Mouse (Mus musculus): ENCODE results near the gene St6galnac5.

The St6galnac5 gene

GRCm38 (mm10) chr3:152866035-152866965 is 115.7 kb downstream of the St6galnac5 start:
- DNase-seq (ENCODE audit: low spot score), result no peak

DNA sequence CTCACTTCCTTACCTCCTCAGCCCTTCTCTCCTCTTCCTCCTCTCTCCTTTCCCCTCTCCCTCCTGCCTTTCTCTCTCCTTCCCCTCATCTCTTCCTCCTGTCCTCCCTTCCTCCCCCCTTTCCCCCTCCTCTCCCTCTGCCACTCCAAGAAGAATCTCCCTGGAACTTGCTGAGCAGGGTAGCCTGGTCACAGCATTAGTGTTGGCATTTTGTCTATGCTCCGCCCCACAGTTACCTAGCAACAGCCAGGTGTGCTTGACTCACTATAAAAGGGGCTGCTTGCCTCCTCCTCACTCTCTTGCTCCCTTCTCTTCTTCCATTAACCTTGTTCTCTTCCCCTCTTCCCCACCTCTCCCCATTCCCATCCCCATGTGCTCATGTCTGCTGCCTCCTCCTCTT is 120.1 kb downstream of the St6galnac5 start:
- no peak for DNase-seq (ENCODE audit: low spot score)

DNA sequence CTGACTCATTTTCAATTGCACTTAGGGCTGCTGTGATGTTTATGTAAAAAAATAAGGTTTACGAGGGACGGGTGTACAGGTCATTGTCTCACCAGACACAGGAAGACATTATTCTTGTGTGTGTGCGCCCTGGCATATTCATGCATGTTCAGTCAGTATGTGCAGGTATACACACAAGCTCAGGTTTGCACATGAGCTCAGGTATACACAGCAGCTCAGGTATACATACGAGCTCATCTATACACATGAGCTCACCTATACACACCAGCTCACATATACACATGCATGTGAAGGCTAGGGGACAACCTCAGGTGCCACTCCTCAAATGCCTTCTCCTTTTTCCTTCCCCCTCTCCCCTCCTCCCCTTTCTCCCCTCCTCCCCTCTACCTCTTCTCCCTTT is 120.6 kb downstream of the St6galnac5 start:
- no peak for DNase-seq (ENCODE audit: low spot score)

- DNase-seq (ENCODE audit: low spot score), result no peak
Observed at GRCm38 (mm10) chr3:152856095-152856494, 126.0 kb downstream of the St6galnac5 start.

DNA sequence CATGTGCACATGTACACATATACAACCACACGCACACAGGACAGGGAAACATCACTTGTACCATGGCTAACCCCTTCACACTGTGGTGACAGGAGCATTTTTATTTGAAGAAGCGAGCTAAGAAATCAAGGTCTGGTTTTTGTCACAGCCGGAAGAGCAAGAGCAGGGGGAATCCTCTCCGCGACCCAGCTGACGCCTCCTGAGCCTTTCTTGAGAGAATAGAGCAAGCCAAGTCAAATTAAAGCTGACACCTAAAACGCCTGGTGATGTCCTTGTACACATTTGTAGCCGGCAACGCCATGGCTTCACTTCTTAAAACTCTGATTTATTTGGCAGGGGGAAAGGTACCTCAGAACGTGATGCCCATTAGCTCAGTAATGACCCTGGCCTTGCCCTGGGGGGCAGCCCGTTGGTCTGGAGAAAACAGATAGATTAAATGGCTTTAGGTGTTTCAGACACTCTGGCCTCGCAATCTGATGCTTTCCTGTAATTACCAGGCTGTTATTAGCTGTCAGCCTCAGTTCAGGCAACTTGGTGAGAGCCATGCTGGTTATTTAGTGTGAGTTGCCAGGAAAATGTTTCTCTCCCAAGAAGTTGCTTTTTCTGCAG is 126.9 kb downstream of the St6galnac5 start:
- no peak for DNase-seq (ENCODE audit: low spot score)

- DNase-seq (ENCODE audit: low spot score), result no peak
Observed at GRCm38 (mm10) chr3:152843925-152844324, 138.1 kb downstream of the St6galnac5 start.

DNA sequence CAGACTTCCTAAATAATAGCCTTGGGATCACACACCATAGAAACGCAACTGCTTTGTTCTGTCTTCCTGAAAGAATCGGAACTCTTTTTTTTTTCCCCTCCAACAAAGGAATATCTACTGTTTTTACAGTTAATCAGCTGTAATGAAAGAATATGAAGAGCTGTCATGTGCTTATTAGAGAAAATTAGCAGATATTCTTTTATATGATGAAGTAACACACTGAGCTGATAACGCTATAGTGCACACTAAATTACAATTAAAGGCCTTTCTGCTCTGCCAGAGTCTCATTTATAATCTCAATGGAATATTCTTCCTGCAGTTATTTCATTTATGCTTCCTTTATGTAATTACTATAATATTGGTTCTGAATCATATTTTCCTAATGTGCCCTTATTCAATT is 139.4 kb downstream of the St6galnac5 start:
- no peak for DNase-seq (ENCODE audit: low spot score)

GRCm38 (mm10) chr3:152841264-152841663 is 140.8 kb downstream of the St6galnac5 start:
- DNase-seq (ENCODE audit: low spot score), result peak; percentile 8

DNA sequence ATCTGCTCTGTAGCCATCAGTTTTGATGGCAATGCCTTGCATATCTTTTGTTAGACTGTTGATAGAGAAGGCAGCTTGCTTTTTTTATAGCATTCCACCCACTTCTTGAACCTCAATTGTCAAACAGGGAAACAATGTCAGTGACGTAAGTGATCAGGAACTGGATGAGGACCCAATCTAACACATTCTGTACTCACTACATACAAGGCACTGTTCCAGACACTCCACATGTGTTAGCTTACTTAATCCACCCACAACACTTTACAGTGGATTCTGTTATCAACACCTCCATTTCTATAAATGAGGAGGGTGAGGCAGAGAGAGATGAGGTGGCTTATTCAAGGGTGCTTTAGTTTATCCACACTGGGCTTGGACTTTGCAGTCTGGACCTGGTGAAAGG is 144.1 kb downstream of the St6galnac5 start:
- peak; percentile 33 for DNase-seq (ENCODE audit: low spot score)

DNA sequence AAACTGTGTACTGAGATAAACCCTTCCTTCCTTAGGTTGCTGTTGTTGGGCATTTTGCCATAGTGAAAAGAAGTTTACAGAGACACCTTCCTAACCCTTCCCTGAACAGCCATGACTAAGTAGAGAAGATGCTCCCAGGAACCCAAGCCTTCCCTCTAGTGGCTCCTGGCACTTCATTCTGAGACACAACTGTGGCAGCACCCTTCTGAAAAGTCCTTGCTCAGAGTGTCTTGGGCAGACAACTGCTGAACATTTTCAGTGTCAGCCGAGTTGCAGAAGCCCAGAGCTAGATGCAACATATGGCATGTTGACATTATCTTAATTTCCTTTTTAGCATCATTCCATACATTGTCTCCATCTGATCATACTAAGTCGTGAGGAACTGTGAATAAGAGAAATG is 144.6 kb downstream of the St6galnac5 start:
- DNase-seq (ENCODE audit: low spot score), result no peak

DNA sequence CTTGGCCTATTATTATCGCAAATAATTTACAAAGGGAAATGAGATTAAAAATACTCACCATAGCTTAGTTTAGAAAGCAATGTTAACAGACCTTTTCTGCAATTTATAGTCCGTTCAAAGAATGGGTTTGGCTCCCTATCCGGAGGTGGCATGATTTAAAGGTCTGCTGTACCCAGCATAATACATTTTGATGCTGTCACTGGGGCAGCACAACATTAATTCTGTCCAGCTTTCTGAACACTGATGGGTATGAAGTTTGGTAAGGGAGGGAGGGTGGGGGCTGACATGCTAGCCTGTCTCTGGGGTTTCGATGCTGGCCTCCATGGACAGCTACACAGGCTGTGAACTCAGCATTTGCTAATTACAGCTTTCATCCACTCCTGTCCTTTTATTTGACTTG is 149.6 kb downstream of the St6galnac5 start:
- no peak for DNase-seq (ENCODE audit: low spot score)

DNA sequence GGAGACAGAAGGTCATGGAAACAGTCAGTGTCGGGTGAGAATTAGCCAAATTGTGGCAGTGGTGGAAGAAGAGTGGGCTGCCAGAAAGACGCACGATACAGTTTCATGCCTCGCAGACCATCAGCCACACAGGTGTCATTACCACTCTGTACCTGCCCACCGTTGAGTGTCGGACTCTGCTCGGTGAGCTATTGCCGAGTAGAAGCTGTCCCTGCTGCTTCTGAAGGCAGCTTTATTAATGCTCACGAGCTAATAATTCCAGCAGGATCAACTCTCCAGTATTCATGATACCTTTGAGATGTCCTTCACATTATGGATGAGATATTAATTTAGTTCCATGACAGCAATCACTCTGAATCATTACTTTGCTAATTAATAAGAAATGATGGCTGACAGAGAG is 150.1 kb downstream of the St6galnac5 start:
- no peak for DNase-seq (ENCODE audit: low spot score)

DNA sequence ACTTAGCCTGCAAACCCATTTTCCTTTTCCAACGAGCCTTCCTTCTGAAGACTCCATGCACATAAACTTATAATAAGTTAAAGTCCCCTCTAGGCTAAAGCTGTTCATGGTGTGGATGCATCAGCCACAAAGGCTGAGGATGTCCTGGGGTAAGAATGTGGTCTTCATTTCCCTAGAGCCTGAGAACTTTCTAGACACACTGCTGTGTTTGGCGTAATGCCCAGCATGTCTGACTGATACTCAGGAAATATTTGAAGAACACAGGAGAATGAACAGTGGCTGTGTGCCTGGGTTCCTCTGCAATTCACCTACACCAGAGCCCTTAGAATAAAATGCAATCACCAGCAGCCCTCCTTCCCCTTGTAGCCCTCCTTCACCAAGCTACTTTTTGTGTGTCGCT is 150.7 kb downstream of the St6galnac5 start:
- no peak for DNase-seq (ENCODE audit: low spot score)

- no peak for DNase-seq (ENCODE audit: low spot score)
Observed at GRCm38 (mm10) chr3:152821202-152821601, 160.8 kb downstream of the St6galnac5 start.

DNA sequence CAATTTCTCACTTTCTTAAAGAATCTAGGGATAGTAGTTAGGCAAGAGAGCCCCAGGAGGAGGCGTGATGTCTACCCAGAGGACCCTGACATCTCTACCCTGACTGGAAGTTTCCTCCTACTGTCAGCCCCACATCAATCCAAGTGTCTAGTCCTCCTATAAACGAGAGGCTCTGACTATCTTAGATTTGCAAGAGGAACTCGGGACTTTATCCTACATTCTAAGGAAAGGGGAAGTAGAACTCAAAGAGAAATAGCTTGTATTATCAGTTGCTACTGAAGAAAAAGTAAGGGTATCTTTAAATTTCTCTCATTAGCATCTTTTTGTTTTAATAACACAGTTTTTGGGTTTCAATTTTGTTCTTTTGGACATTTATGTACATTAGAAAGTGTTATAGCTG is 161.6 kb downstream of the St6galnac5 start:
- no peak for DNase-seq (ENCODE audit: low spot score)

DNA sequence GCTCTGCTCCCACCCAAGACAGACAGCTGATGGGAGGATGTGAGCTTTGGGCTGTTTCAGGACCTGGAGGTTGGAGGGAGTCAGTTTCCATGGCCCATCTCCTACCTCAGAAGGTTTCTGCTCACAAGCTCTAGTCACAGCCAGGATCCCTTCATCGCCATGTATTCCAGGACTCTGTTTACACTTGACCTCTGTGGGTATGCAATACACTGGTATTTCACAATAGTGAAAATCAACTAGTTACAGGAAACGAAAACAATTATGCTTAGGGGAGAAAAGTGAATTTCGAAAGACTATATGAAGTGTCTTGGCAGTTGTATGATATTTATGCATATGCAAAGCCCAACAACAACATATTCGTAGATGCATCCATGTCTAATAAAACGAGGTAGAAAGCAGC is 166.9 kb downstream of the St6galnac5 start:
- DNase-seq (ENCODE audit: low spot score), result no peak

GRCm38 (mm10) chr3:152813905-152814304 is 168.1 kb downstream of the St6galnac5 start:
- DNase-seq (ENCODE audit: low spot score), result no peak

DNA sequence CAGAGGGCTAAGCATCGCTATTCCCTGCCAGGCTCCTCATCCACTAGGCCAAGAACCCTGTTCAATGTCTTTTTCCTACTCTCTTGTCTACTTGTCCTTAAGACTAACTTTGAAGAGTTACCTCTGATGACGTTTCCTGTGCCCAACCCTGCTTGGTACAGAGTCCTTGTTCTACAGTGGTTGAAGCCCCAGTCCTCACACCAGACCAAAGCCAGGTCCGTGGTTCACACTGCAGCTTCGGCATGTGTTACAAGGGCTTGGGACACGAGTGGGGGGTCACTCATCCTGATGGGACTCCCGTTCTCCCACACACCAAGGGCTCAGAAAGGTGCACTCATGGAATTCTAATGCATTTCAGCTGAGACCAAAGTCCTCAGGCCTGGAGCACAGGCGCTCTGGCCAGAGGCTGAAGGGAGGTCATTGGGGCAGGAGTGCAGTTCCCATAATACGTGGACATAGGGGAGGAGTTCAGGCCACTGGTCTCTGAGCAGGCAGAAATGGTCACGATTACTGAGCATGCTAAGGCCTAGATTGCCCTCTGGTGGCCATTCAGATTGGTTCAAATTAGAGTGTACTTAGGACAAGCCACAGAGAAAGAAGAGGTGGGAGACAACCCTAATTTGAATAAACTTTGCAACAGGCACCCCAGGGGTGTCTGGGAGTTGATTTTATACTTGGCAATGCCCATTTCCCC is 182.2 kb downstream of the St6galnac5 start:
- DNase-seq (ENCODE audit: low spot score), result peak; percentile 18

DNA sequence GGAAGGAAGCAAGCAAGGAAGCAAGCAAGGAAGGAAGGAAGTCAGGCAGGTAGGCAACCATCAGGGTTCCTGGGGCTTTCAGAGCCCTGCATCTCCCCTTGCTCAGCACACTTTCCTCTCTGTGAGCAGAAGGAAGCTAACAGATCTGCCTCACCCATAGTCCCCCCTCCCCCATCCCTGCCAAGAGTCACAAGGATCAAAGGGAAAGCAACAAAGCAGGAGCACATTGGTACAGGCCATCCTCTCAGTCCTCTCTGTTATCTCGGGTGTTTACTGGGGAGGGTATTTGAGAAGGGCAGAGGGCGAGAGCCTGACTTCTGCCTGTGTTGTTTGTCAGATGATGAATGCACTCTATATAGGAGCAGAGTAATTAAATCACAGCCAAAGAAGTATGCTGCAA is 184.7 kb downstream of the St6galnac5 start:
- no peak for DNase-seq (ENCODE audit: low spot score)

- DNase-seq (ENCODE audit: low spot score), result no peak
Observed at GRCm38 (mm10) chr3:152796216-152796615, 185.8 kb downstream of the St6galnac5 start.

GRCm38 (mm10) chr3:152793006-152793405 is 189.0 kb downstream of the St6galnac5 start:
- no peak for DNase-seq (ENCODE audit: low spot score)

DNA sequence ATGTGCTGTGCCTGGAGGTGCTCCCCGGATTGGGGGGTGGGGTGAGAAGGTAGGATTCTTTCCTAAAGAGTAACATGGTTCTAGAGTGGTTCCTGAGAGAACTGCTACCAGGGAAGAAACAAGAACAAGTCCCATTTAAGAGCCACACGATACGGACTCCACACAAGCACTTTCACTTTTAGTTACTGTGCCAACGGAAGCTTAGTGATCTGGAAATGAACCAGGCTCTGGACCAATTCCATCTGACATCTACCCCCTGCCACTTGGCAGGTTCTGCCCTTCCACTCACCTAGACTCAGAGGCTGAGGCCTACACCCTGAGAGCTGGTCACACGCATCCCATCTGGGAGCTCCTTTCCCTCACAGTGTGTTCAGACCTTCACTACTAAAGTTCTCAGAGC is 189.4 kb downstream of the St6galnac5 start:
- no peak for DNase-seq (ENCODE audit: low spot score)
